Mouse (Mus musculus): ENCODE measurements around the gene Ugt1a6b. TPM values are rescaled to one million over a fixed set of nuclear protein-coding genes. Genes with fewer than 3 reads are reported as not detected.
"Not testable (repeated sequence)": the region's sequence is repeated elsewhere in the genome, so short reads cannot be mapped to it uniquely, and the experiment has no call there.

Gene Ugt1a6b
- polyA plus RNA-seq (2012; rRNA removed), result 0.92 and 1.8 TPM in 2 replicates

GRCm38 (mm10) chr1:88103019-88103418, at the start of gene Ugt1a6b:
TSS of gene Ugt1a6b (plus strand) at chr1:88103252.
- DNase-seq (ENCODE audit: low read depth), result peak; percentile 1

GRCm38 (mm10) chr1:88055088-88055487, 48.0 kb upstream of the Ugt1a6b start, which contains the start of gene Ugt1a10:
TSS of gene Ugt1a10 (plus strand) at chr1:88055388.
- no peak for TF ChIP-seq POLR2A (IDR thresholded peaks at IDR 0.05; ENCODE audit: borderline replicate concordance, extremely low read depth, insufficient read depth, insufficient read length, poor library complexity, severe bottlenecking)
- TF ChIP-seq CTCF (IDR thresholded peaks at IDR 0.05; ENCODE audit: borderline replicate concordance, extremely low read depth, insufficient read depth, insufficient read length), result no peak
- no peak for DNase-seq (ENCODE audit: low read depth)

GRCm38 (mm10) chr1:88066472-88067102, 36.5 kb upstream of the Ugt1a6b start:
- DNase-seq (ENCODE audit: low read depth), result not testable (repeated sequence)

- DNase-seq (ENCODE audit: low read depth), result no peak
- TF ChIP-seq POLR2A (IDR thresholded peaks at IDR 0.05; ENCODE audit: borderline replicate concordance, extremely low read depth, insufficient read depth, insufficient read length, poor library complexity, severe bottlenecking) (no peak), CTCF (IDR thresholded peaks at IDR 0.05; ENCODE audit: borderline replicate concordance, extremely low read depth, insufficient read depth, insufficient read length) (no peak)
Observed at GRCm38 (mm10) chr1:88070495-88070894, 32.6 kb upstream of the Ugt1a6b start, which contains the start of gene Ugt1a9. TSS of gene Ugt1a9 (plus strand) at chr1:88070800.

- DNase-seq (ENCODE audit: low read depth), result no peak
- no peak for TF ChIP-seq CTCF (IDR thresholded peaks at IDR 0.05; ENCODE audit: borderline replicate concordance, extremely low read depth, insufficient read depth, insufficient read length)
- TF ChIP-seq POLR2A (IDR thresholded peaks at IDR 0.05; ENCODE audit: borderline replicate concordance, extremely low read depth, insufficient read depth, insufficient read length, poor library complexity, severe bottlenecking), result no peak
Observed at GRCm38 (mm10) chr1:88070902-88071301, 32.1 kb upstream of the Ugt1a6b start.

- DNase-seq (ENCODE audit: low read depth), result no peak
- TF ChIP-seq POLR2A (IDR thresholded peaks at IDR 0.05; ENCODE audit: borderline replicate concordance, extremely low read depth, insufficient read depth, insufficient read length, poor library complexity, severe bottlenecking), result no peak
- TF ChIP-seq CTCF (IDR thresholded peaks at IDR 0.05; ENCODE audit: borderline replicate concordance, extremely low read depth, insufficient read depth, insufficient read length), result no peak
Observed at GRCm38 (mm10) chr1:88074471-88074870, 28.6 kb upstream of the Ugt1a6b start.

GRCm38 (mm10) chr1:88077128-88077527, 25.9 kb upstream of the Ugt1a6b start:
- TF ChIP-seq CTCF (IDR thresholded peaks at IDR 0.05; ENCODE audit: borderline replicate concordance, extremely low read depth, insufficient read depth, insufficient read length), result no peak
- TF ChIP-seq POLR2A (IDR thresholded peaks at IDR 0.05; ENCODE audit: borderline replicate concordance, extremely low read depth, insufficient read depth, insufficient read length, poor library complexity, severe bottlenecking), result no peak
- DNase-seq (ENCODE audit: low read depth), result no peak

GRCm38 (mm10) chr1:88081670-88082069, 21.4 kb upstream of the Ugt1a6b start:
- TF ChIP-seq CTCF (IDR thresholded peaks at IDR 0.05; ENCODE audit: borderline replicate concordance, extremely low read depth, insufficient read depth, insufficient read length) (no peak), POLR2A (IDR thresholded peaks at IDR 0.05; ENCODE audit: borderline replicate concordance, extremely low read depth, insufficient read depth, insufficient read length, poor library complexity, severe bottlenecking) (no peak)
- DNase-seq (ENCODE audit: low read depth), result no peak

GRCm38 (mm10) chr1:88086125-88086524, 16.9 kb upstream of the Ugt1a6b start:
- no peak for DNase-seq (ENCODE audit: low read depth)
- TF ChIP-seq CTCF (IDR thresholded peaks at IDR 0.05; ENCODE audit: borderline replicate concordance, extremely low read depth, insufficient read depth, insufficient read length) (no peak), POLR2A (IDR thresholded peaks at IDR 0.05; ENCODE audit: borderline replicate concordance, extremely low read depth, insufficient read depth, insufficient read length, poor library complexity, severe bottlenecking) (no peak)

GRCm38 (mm10) chr1:88087513-88087912, 15.5 kb upstream of the Ugt1a6b start, which contains the start of gene Ugt1a8:
TSS of gene Ugt1a8 (plus strand) at chr1:88087813.
- no peak for DNase-seq (ENCODE audit: low read depth)
- TF ChIP-seq CTCF (IDR thresholded peaks at IDR 0.05; ENCODE audit: borderline replicate concordance, extremely low read depth, insufficient read depth, insufficient read length) (no peak), POLR2A (IDR thresholded peaks at IDR 0.05; ENCODE audit: borderline replicate concordance, extremely low read depth, insufficient read depth, insufficient read length, poor library complexity, severe bottlenecking) (no peak)

- no peak for DNase-seq (ENCODE audit: low read depth)
- no peak for TF ChIP-seq POLR2A (IDR thresholded peaks at IDR 0.05; ENCODE audit: borderline replicate concordance, extremely low read depth, insufficient read depth, insufficient read length, poor library complexity, severe bottlenecking)
- no peak for TF ChIP-seq CTCF (IDR thresholded peaks at IDR 0.05; ENCODE audit: borderline replicate concordance, extremely low read depth, insufficient read depth, insufficient read length)
Observed at GRCm38 (mm10) chr1:88092341-88092740, 10.7 kb upstream of the Ugt1a6b start.

- TF ChIP-seq CTCF (IDR thresholded peaks at IDR 0.05; ENCODE audit: borderline replicate concordance, extremely low read depth, insufficient read depth, insufficient read length), result 0 out of 2 replicates have a peak, but pooled peaks have one; percentile 4
- peak; percentile 2 for DNase-seq (ENCODE audit: low read depth)
Observed at GRCm38 (mm10) chr1:88094270-88094676, 8.8 kb upstream of the Ugt1a6b start.
